Mouse (Mus musculus) small intestine, adult 2 months (tissue): ENCODE data around the gene Rhobtb1. TPM values are rescaled to one million over a fixed set of nuclear protein-coding genes. Genes with fewer than 3 reads are reported as not detected.

Experiments
- H3K27ac ChIP-seq: fragments of 200-500 bp; 2 replicates; pipeline ENCODE4 v1.5.1; 2012; ENCODE audit warnings: low read depth, low read length, control low read depth, inconsistent platforms; ENCODE audit not compliant: insufficient read depth
- H3K27me3 ChIP-seq: fragments of 200-500 bp; 2 replicates; pipeline ENCODE4 v1.6.1; 2012; ENCODE audit warnings: mild to moderate bottlenecking, moderate library complexity, low read length, inconsistent platforms; ENCODE audit not compliant: control insufficient read depth, insufficient read depth
- H3K36me3 ChIP-seq: fragments of 200-500 bp; 2 replicates; pipeline ENCODE4 v1.6.1; 2012; ENCODE audit warnings: mild to moderate bottlenecking, low read length, control low read depth, inconsistent platforms; ENCODE audit not compliant: control insufficient read depth, insufficient read depth
- H3K4me1 ChIP-seq: fragments of 200-500 bp; 2 replicates; pipeline ENCODE4 v1.6.1; 2012; ENCODE audit warnings: low read length, inconsistent platforms, mixed read lengths; ENCODE audit not compliant: control insufficient read depth, insufficient read depth, insufficient read length
- H3K4me3 ChIP-seq: fragments of 200-500 bp; 2 replicates; pipeline ENCODE4 v1.5.1; 2012; ENCODE audit warnings: low read depth, mild to moderate bottlenecking, control low read depth, inconsistent platforms, low read length, moderate library complexity
- CTCF ChIP-seq: fragments of 200-500 bp; IDR thresholded peaks from 2 replicates; pipeline ENCODE4 v1.5.1; 2012; ENCODE audit warnings: low read depth, mild to moderate bottlenecking, control low read depth, inconsistent platforms, low read length, moderate library complexity, mixed read lengths; ENCODE audit not compliant: insufficient replicate concordance, insufficient read length; ENCODE audit errors: extremely low read depth
- POLR2A ChIP-seq: fragments of 200-500 bp; IDR thresholded peaks from 2 replicates; pipeline ENCODE4 v1.6.1; 2012; ENCODE audit warnings: low read depth, mild to moderate bottlenecking, control low read depth, inconsistent platforms, low read length, moderate library complexity
- WGBS: fragments of 180-500 bp; shearing (Covaris S2); methylation state at CpG from one replicate; pipeline ENCODE4 v1.1.7; 2018; 5-methylcytosine and 5-hydroxymethylcytosine counted together
- polyA plus RNA-seq: library from polyadenylated mRNA; depleted of rRNA; stranded (reverse); fragments of >200 nt; gene quantifications from 2 replicates; pipeline ENCODE4 v1.2.3, GENCODE M21; 2012

Rhobtb1 gene
- polyA plus RNA-seq, 1 experiment = 7.9 TPM

- TF ChIP-seq CTCF = peak; percentile 92; the same call in 1 of the 2 replicates
- TF ChIP-seq POLR2A = no peak
- Histone ChIP-seq H3K36me3 (no peaks in the 10 kb centered on the region), H3K27ac (no peak overlapping the region), H3K4me1 (peaks cover 7% of the 10 kb centered on the region; the same call in 1 of the 2 replicates), H3K4me3 (no peak overlapping the region), H3K27me3 (no peaks in the 10 kb centered on the region)
- 36% methylated on average over 5 of the region's 5 CpGs for WGBS
Measured at GRCm38 (mm10) chr10:69307067-69307466, 155.8 kb downstream of the Rhobtb1 start.

GRCm38 (mm10) chr10:69309109-69309508 lies 157.9 kb downstream of the Rhobtb1 start:
- WGBS = 51% methylated on average over 5 of the region's 5 CpGs

GRCm38 (mm10) chr10:69311867-69312266 lies 160.6 kb downstream of the Rhobtb1 start:
- no peak overlapping the region for H3K4me3 ChIP-seq
- H3K4me1 ChIP-seq = no peaks in the 10 kb centered on the region
- no peaks in the 10 kb centered on the region for H3K27me3 ChIP-seq
- H3K36me3 ChIP-seq = no peaks in the 10 kb centered on the region
- WGBS = 69% methylated on average over 16 of the region's 16 CpGs
- TF ChIP-seq POLR2A = no peak
- TF ChIP-seq CTCF = no peak
- no peak overlapping the region for H3K27ac ChIP-seq

More at GRCm38 (mm10) chr10:69309109-69309508, 157.9 kb downstream of the Rhobtb1 start:
- Histone ChIP-seq H3K27ac (no peak overlapping the region), H3K27me3 (no peaks in the 10 kb centered on the region), H3K36me3 (no peaks in the 10 kb centered on the region), H3K4me1 (peaks cover 7% of the 10 kb centered on the region; the same call in 1 of the 2 replicates), H3K4me3 (no peak overlapping the region)
- no peak for TF ChIP-seq POLR2A
- no peak for TF ChIP-seq CTCF

- no peak for TF ChIP-seq CTCF
- TF ChIP-seq POLR2A = no peak
- Histone ChIP-seq H3K27me3 (no peaks in the 10 kb centered on the region), H3K4me3 (no peak overlapping the region), H3K4me1 (no peaks in the 10 kb centered on the region), H3K27ac (no peak overlapping the region), H3K36me3 (no peaks in the 10 kb centered on the region)
- WGBS = 78% methylated on average over 8 of the region's 8 CpGs
Measured at GRCm38 (mm10) chr10:69313944-69314343, 162.7 kb downstream of the Rhobtb1 start.

- Histone ChIP-seq H3K36me3 (no peaks in the 10 kb centered on the region), H3K27me3 (no peaks in the 10 kb centered on the region), H3K27ac (no peak overlapping the region), H3K4me3 (no peak overlapping the region), H3K4me1 (no peaks in the 10 kb centered on the region)
- WGBS = 97% methylated on average over 11 of the region's 11 CpGs
- TF ChIP-seq CTCF (no peak), POLR2A (no peak)
Measured at GRCm38 (mm10) chr10:69318514-69318913, 167.3 kb downstream of the Rhobtb1 start.

GRCm38 (mm10) chr10:69320667-69321518 lies 169.7 kb downstream of the Rhobtb1 start:
- TF ChIP-seq POLR2A = no peak
- peak; percentile 99 for TF ChIP-seq CTCF
- no peaks in the 10 kb centered on the region for H3K36me3 ChIP-seq
- H3K27me3 ChIP-seq = no peaks in the 10 kb centered on the region
- no peaks in the 10 kb centered on the region for H3K4me1 ChIP-seq
- H3K27ac ChIP-seq = no peak overlapping the region
- peak overlapping the region; percentile 41 for H3K4me3 ChIP-seq
- WGBS = 33% methylated on average over 21 of the region's 21 CpGs

- peak overlapping the region; percentile 41 for H3K4me3 ChIP-seq
- no peaks in the 10 kb centered on the region for H3K36me3 ChIP-seq
- 21% methylated on average over 15 of the region's 15 CpGs for WGBS
- H3K27me3 ChIP-seq = no peaks in the 10 kb centered on the region
- TF ChIP-seq CTCF (no peak), POLR2A (no peak)
- no peaks in the 10 kb centered on the region for H3K4me1 ChIP-seq
- H3K27ac ChIP-seq = no peak overlapping the region
Measured at GRCm38 (mm10) chr10:69321519-69322035, 170.3 kb downstream of the Rhobtb1 start.
